Mouse (Mus musculus): ENCODE measurements around the gene Cpe.
"Not testable (repeated sequence)": the region's sequence is repeated elsewhere in the genome, so short reads cannot be mapped to it uniquely, and the experiment has no call there.

Cpe gene

DNA sequence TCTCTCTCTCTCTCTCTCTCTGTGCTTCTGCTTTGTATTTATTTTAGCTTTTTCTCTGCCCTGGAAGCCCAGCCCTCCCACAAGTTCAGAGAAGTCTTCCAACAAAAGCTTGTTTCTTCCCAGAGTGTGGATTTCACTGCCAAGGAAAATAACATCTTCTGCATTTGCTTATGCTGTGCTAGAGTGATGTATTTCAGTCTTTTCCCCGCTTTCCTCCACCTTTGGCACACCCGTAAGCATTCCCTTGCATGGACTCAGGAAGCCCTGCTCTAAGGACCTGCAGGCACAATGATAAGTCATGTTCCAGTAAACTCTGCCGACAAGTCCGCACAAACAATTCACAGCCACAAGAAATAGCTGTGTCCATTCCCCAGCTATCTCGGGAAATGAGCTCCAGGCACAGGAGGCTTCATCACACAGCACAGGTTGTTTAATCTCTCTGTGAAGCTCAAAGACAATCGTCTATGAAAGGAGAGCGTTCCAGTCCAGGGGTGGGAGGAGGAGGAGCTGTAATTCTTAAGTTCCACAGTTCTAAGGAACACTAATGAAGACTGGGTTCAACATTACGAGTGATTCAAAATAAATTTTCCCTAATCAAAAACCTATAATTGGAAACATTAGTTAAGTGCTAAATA is 17.8 kb downstream of the Cpe start:
- DNase-seq (ENCODE audit: low read depth, low spot score): no peak

- no peak for DNase-seq (ENCODE audit: low read depth, low spot score)
Observed at GRCm38 (mm10) chr8:64672920-64673319, 19.9 kb downstream of the Cpe start.

DNA sequence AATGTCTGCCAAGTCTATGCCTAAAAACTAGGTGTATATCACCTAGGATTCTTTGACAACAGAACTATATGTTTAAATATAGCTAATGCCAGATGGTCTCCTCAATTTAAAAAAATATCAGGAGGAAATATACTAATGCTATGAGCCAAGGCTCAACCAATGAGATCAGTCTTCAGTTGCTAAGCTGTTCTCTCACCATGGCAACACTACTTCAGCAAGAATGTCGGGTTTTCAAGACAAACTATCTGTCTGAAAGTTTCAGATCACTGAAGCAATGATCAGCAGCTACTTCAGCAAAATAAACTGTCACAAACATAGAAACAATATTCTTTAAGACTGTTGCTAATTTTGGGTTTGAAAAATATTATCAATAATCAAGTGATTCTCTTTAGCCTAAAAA is 20.9 kb downstream of the Cpe start:
- no peak for DNase-seq (ENCODE audit: low read depth, low spot score)

DNA sequence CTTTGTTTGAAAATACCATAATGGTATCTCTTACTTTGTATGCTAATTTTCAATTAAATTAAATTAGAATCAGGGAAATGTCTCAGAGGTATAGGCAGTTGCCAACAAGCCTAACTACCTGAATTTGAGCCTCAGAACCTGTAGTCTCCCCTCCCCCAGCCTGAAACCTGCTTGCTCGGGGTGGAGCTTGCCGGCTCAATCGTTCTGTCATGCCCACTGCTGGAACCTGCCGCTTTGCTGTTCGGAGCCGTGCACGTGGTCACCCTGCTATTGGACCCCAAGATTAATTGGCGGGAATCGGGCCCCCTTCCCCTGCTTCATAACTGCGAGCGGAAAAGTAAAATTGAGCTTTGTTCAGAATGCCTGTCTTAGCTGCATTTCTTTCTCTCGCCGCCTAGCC is 26.5 kb downstream of the Cpe start:
- DNase-seq (ENCODE audit: low read depth, low spot score): not testable (repeated sequence)

DNA sequence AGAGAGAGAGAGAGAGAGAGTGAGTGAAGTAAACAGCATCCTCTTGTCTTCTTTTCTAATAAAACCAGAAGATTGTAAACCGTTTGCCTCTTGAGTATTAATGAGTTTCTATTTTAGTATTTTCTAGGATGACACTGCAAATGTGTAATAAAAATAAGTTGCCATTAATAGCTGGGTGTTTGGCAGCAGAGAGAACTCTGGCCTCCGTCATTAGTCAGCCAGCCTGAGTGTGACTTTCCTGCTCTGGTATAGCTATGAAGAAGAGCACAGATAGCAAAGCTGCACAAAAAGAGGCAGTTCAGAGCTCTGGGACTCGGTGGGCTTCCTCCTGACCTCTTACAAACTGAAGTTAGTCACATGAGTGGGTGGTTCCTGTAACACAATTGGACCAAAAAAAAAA is 27.3 kb downstream of the Cpe start:
- DNase-seq (ENCODE audit: low read depth, low spot score): no peak

GRCm38 (mm10) chr8:64664811-64665210 is 28.0 kb downstream of the Cpe start:
- no peak for DNase-seq (ENCODE audit: low read depth, low spot score)

DNA sequence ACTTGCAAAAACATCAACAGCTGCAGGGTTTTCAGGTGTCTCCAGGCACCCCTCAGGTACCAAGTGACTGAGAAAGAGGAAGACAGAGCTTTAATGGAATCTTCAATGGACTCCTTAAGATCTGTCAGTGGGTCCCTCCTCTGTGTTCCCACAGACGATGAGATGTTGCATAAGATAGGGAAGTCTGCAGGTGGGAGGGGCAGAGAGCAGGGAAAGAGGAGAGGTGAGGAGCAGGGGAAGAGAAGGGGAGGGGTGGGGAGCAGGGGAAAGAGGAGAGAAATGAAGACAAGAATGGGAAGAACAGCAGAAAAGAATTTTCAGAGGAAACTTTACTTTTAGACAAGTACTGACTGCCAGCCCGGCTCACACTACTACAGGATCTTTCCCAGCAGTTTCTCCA is 28.5 kb downstream of the Cpe start:
- no peak for DNase-seq (ENCODE audit: low read depth, low spot score)

- DNase-seq (ENCODE audit: low read depth, low spot score): no peak
Observed at GRCm38 (mm10) chr8:64659097-64659496, 33.8 kb downstream of the Cpe start.

DNA sequence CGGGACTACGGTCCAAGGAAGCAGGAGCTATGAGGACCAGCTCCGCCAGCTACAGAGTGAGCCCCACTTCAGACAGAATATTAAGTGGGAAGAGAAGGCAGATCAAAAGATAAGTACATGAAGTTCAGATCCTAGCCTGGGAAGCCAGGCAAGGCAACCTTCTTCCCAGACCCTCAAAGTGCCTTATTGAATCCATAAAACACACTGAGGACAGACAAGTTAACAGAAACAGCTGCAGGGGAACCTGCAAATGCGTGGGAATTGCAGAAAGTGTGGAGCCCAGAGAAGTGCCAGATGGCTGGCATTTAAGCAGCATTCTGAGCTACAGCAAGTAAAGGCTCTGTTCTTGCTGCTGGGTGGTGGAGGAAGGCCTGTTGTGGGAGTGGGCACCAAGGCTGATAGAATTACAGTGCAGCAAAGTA is 34.9 kb downstream of the Cpe start:
- no peak for DNase-seq (ENCODE audit: low read depth, low spot score)

DNA sequence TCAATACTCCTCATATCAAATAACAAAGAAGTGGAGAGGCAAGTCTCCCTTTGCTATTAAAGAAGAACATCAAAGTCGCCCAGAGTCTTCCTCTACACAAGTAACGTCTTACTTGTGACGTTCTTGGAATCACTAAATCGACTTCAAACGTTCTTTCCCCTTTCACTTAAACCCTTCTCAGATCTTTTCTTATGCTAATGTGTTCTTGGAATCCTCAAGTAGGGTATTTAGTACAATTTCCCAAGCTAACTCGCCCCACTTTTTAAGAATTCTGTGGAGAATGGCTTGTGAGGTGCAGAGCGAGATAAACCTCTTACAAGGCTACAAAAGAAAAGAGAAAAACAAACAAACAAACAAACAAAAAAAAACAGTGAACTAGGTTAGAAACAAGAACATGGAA is 35.3 kb downstream of the Cpe start:
- peak; percentile 50 for DNase-seq (ENCODE audit: low read depth, low spot score)

DNA sequence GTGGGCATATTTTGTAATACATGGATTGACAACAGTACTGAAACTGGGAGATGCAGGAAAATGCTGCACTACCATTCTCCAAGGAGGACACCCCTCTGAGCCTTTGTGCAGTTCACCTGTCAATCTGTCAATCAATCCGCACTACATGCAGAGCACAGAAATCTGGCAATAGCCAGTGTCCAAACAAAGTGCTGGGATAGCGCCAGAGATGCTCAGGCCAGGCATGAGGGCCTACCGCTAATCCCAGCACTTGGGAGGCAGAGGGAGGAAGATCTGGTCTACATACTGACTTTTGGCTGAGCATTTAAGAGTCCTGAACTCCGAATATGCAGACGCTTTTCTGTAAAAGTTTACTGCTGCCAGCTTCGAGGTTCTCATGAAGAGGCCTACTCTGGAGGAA is 37.0 kb downstream of the Cpe start:
- DNase-seq (ENCODE audit: low read depth, low spot score): no peak

DNA sequence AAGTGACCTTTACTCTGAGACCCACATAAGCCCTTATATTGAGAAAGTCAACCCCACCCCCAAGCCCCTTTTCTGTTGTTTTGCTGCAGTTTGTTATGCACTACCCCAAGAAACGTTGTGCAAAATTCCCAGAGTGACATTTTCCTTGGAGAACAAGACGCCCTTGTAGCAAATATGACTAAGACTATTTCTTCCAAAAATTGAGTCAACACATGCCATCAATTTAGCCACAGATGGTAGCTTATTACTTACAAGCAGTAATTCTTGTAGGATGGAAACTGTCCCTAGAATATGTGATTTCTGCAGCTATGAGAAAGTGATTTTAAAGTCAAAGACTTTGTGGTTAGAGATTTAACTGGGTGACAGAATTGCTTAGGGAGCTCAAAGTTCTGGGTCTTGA is 37.8 kb downstream of the Cpe start:
- DNase-seq (ENCODE audit: low read depth, low spot score): no peak

- no peak for DNase-seq (ENCODE audit: low read depth, low spot score)
Observed at GRCm38 (mm10) chr8:64652285-64652684, 40.6 kb downstream of the Cpe start.

DNA sequence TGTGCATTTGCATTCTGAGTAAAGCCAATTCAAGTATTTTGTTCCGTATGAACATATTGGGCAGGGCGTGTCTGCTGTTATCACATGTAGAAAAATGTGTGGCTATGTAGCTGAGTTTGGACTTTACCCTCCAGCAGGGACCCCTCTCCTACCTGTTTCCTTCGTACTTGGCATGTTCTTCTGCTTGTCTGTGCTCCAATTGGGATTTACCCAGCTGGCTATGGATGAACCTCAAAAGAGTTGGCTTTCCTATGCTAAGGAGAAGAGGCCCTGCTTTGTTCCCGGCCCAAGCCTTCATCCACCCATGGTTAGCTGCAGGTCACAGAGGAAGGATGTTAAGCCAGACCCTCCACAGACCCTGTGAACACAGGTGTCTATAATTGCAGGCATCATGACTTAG is 44.8 kb downstream of the Cpe start:
- no peak for DNase-seq (ENCODE audit: low read depth, low spot score)

DNA sequence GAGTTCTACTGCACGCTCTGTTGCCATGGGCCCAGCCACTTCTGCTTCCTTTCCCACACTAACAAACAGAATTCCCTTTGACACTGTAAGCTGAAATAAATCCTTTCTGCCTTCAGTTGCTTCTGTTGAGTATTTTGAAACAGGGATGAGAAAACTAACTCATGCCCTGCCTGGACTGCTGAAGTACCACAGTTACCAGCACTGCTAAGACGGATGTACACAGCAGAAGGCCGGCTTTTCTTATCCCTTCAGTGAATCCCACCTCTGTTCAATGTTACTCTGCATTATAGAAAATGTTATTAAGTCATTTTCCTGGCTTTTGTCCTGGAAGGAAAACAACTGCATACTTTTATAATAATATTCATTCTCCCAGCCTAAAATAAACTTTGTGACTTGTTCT is 45.7 kb downstream of the Cpe start:
- no peak for DNase-seq (ENCODE audit: low read depth, low spot score)

- no peak for DNase-seq (ENCODE audit: low read depth, low spot score)
Observed at GRCm38 (mm10) chr8:64646421-64646820, 46.4 kb downstream of the Cpe start.

- DNase-seq (ENCODE audit: low read depth, low spot score): no peak
Observed at GRCm38 (mm10) chr8:64644108-64645005, 48.5 kb downstream of the Cpe start.

DNA sequence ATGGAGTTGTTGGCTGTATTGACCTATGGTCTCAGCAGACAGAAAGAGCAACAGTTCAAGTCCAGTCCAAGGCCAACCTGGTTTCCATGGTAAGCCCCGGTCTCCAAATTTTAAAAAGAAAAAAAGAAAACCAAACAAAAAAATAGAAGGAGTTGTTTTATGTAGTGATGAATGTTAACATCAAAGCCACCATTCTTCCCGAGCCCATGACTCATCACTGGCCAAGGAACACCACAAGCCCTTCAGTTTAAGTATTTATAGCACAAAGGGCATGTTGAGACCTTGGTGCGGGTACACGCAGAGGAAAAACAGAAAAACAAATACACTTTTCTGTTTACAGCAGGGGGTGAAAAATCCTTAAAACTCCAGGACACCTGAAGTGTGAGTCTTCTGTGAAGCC is 49.5 kb downstream of the Cpe start:
- DNase-seq (ENCODE audit: low read depth, low spot score): no peak

- DNase-seq (ENCODE audit: low read depth, low spot score): no peak
Observed at GRCm38 (mm10) chr8:64642799-64643198, 50.1 kb downstream of the Cpe start.

DNA sequence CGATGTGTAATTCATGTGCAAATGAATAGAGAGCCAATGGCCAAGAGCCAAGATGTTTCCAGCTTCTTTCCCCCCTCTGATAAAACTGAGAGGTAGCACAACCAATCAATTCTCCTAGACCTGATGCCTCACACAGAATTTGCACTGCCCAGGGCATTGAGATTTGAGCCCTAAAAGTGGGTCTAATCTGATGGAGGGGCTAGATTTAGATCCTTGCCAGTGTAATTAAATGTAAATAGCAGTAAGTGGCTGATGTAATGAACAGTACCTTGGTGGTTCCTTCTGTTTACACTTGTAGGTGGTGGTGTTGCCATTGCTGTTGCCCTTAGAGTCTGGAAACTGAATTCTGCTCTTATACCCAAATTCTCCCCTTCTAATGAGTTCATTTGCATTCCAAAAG is 52.3 kb downstream of the Cpe start:
- DNase-seq (ENCODE audit: low read depth, low spot score): no peak

DNA sequence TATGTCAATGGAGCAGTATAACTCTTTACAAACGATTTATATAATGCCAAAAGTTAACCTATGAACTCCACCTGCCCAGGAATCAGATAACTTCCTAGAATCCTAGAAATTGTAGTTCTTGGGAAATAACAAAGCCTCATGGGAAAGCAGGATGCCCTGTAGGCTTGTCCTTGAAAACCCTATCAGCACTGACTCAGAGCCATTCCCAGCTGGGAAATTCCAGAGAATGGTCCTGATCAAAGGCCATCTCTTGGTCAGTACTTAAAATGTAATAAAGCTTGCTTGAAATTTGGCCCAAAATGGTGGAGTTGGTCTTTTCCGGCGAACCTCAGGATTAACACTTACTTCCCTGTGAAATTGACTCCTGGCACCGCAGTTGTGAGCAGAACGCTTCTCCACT is 53.2 kb downstream of the Cpe start:
- DNase-seq (ENCODE audit: low read depth, low spot score): no peak

GRCm38 (mm10) chr8:64634901-64635300 is 58.0 kb downstream of the Cpe start:
- DNase-seq (ENCODE audit: low read depth, low spot score): no peak

DNA sequence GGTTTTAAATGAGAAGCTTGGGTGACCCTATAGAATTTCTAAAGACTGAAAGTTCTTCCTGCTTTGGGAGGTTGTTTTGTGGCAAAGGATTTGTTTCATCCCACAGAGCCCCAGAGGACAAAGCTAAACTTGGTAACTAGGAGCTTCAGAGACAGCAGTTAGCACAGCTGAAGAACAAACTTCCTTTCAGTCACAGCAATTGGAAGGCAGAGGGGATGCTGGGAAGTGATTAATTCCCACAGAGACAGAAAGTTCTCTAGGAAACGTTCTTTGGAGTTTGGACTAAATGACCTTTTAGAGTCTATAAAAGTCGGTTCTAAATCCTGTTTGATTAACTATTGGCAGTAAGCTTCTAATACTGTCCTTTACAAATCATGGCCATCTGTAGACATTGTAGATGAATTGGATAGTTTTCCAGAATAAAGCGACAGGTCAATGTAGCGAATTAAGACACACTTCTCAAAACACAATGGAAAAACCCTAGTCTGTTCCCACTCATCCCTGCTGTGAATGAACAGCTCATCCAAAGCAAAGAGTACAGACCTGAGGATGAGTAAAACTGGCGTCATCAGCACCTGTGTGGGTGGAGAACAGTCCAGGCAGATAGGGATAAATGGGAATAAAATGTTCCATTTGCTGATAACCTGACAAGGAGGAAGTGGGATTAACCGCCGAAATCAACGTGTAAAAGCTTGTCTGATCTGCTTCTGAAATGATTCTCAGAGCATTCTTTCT is 58.6 kb downstream of the Cpe start:
- DNase-seq (ENCODE audit: low read depth, low spot score): no peak

Measured in ZHBTc4 (cell line).